Mouse (Mus musculus): Measurements from ENCODE around the gene Add3. TPM values are rescaled to one million over a fixed set of nuclear protein-coding genes. Genes with fewer than 3 reads are reported as not detected.

The Add3 gene
- total RNA-seq, 2 experiments from 2014 or later = 17.0 to 29.5 TPM

GRCm38 (mm10) chr19:53180168-53180803, 40.0 kb downstream of the Add3 start:
- DNase-seq = no peak
- no peak for TF ChIP-seq CTCF (IDR thresholded peaks at IDR 0.05)
- intact Hi-C loops (cut with DNase I) = no loop called here
- Histone ChIP-seq H3K4me3 (no peak overlapping the region), H3K27ac (peak overlapping the region; percentile 25)

- no peak for TF ChIP-seq CTCF (IDR thresholded peaks at IDR 0.05)
- intact Hi-C loops (cut with DNase I) = no loop called here
- DNase-seq = peak; percentile 51
- Histone ChIP-seq H3K4me3 (peak overlapping the region; percentile 37), H3K27ac (peak overlapping the region; percentile 75)
Measured at GRCm38 (mm10) chr19:53181003-53181861, 41.0 kb downstream of the Add3 start.

GRCm38 (mm10) chr19:53183620-53184019, 43.4 kb downstream of the Add3 start:
- H3K4me3 ChIP-seq = peak overlapping the region; percentile 57
- intact Hi-C loops (cut with DNase I) = no loop called here
- peak overlapping the region; percentile 84 for H3K27ac ChIP-seq

GRCm38 (mm10) chr19:53184216-53184615, 44.0 kb downstream of the Add3 start:
- no peak for TF ChIP-seq CTCF (IDR thresholded peaks at IDR 0.05)
- intact Hi-C loops (cut with DNase I) = no loop called here
- Histone ChIP-seq H3K27ac (peak overlapping the region; percentile 84), H3K4me3 (peak overlapping the region; percentile 57)
- DNase-seq = no peak

More at GRCm38 (mm10) chr19:53183620-53184019, 43.4 kb downstream of the Add3 start:
- 0 out of 2 replicates have a peak, but pooled peaks have one; percentile 10 for TF ChIP-seq CTCF (IDR thresholded peaks at IDR 0.05)
- DNase-seq = no peak

- intact Hi-C loops (cut with DNase I) = no loop called here
- no peak for TF ChIP-seq CTCF (IDR thresholded peaks at IDR 0.05)
- H3K27ac ChIP-seq = peak overlapping the region; percentile 84
Measured at GRCm38 (mm10) chr19:53184911-53185310, 44.7 kb downstream of the Add3 start.

GRCm38 (mm10) chr19:53185486-53186134, 45.4 kb downstream of the Add3 start:
- intact Hi-C loops (cut with DNase I) = no loop called here
- Histone ChIP-seq H3K27ac (peak overlapping the region; percentile 84), H3K4me3 (no peak overlapping the region)
- TF ChIP-seq CTCF (IDR thresholded peaks at IDR 0.05) = no peak
- DNase-seq = no peak

More at GRCm38 (mm10) chr19:53184911-53185310, 44.7 kb downstream of the Add3 start:
- no peak for DNase-seq
- no peak overlapping the region for H3K4me3 ChIP-seq

- no peak for DNase-seq
- Histone ChIP-seq H3K27ac (peak overlapping the region; percentile 57; the same call in 1 of the 2 replicates), H3K4me3 (no peak overlapping the region)
- intact Hi-C loops (cut with DNase I) = no loop called here
- no peak for TF ChIP-seq CTCF (IDR thresholded peaks at IDR 0.05)
Measured at GRCm38 (mm10) chr19:53186456-53186855, 46.2 kb downstream of the Add3 start.

GRCm38 (mm10) chr19:53187533-53187932, 47.3 kb downstream of the Add3 start:
- TF ChIP-seq CTCF (IDR thresholded peaks at IDR 0.05) = no peak
- Histone ChIP-seq H3K4me3 (no peak overlapping the region), H3K27ac (peak overlapping the region; percentile 57; the same call in 1 of the 2 replicates)
- intact Hi-C loops (cut with DNase I) = no loop called here
- DNase-seq = no peak

GRCm38 (mm10) chr19:53188186-53188585, 47.9 kb downstream of the Add3 start:
- intact Hi-C loops (cut with DNase I) = loop anchor here (2.0 kb wide), 1 partner anchor 41 kb away; no protein-coding TSS in a partner anchor
- H3K27ac ChIP-seq = peak overlapping the region; percentile 57; the same call in 1 of the 2 replicates
- H3K4me3 ChIP-seq = no peak overlapping the region
- TF ChIP-seq CTCF (IDR thresholded peaks at IDR 0.05) = no peak
- DNase-seq = no peak

GRCm38 (mm10) chr19:53188724-53189220, 48.5 kb downstream of the Add3 start:
- intact Hi-C loops (cut with DNase I) = loop anchor here (2.0 kb wide), 1 partner anchor 42 kb away; no protein-coding TSS in a partner anchor

GRCm38 (mm10) chr19:53189736-53190135, 49.5 kb downstream of the Add3 start:
- H3K4me3 ChIP-seq = no peak overlapping the region
- H3K27ac ChIP-seq = peak overlapping the region; percentile 86
- intact Hi-C loops (cut with DNase I) = loop anchor here (2.0 kb wide), 1 partner anchor 43 kb away; no protein-coding TSS in a partner anchor
- no peak for TF ChIP-seq CTCF (IDR thresholded peaks at IDR 0.05)
- DNase-seq = no peak

More at GRCm38 (mm10) chr19:53188724-53189220, 48.5 kb downstream of the Add3 start:
- peak overlapping the region; percentile 57; the same call in 1 of the 2 replicates for H3K27ac ChIP-seq
- no peak overlapping the region for H3K4me3 ChIP-seq
- no peak for TF ChIP-seq CTCF (IDR thresholded peaks at IDR 0.05)
- no peak for DNase-seq

- TF ChIP-seq CTCF (IDR thresholded peaks at IDR 0.05) = no peak
- H3K4me3 ChIP-seq = no peak overlapping the region
- intact Hi-C loops (cut with DNase I) = no loop called here
- no peak for DNase-seq
- peak overlapping the region; percentile 86 for H3K27ac ChIP-seq
Measured at GRCm38 (mm10) chr19:53190232-53190631, 50.0 kb downstream of the Add3 start.
